Mouse (Mus musculus) heart, adult 18-20 months (tissue): ENCODE data around the gene Arhgap24. TPM values are rescaled to one million over a fixed set of nuclear protein-coding genes. Genes with fewer than 3 reads are reported as not detected.
A peak's percentile ranks its signal among the peaks of the same experiment; 100 is the strongest.

ENCODE experiments used
- DNase-seq, 2 experiments: peaks; one replicate each; pipeline ENCODE4 v3.0.0; 2021 to 2022; ENCODE audit warnings: mixed read lengths in 1 of 2
- total RNA-seq, 2 experiments: library from RNA; stranded (reverse); gene quantifications; 2 replicates each; pipeline ENCODE4 v1.2.3; 2021

The Arhgap24 gene
- total RNA-seq, 2 experiments from 2014 or later = 19.4 to 19.8 TPM

- DNase-seq = no peak
These were observed 97.2 kb downstream of the Arhgap24 start for GRCm38 (mm10) chr5:102578431-102578830.

- no peak for DNase-seq
These were observed 101.7 kb downstream of the Arhgap24 start for GRCm38 (mm10) chr5:102582864-102583410.

DNA sequence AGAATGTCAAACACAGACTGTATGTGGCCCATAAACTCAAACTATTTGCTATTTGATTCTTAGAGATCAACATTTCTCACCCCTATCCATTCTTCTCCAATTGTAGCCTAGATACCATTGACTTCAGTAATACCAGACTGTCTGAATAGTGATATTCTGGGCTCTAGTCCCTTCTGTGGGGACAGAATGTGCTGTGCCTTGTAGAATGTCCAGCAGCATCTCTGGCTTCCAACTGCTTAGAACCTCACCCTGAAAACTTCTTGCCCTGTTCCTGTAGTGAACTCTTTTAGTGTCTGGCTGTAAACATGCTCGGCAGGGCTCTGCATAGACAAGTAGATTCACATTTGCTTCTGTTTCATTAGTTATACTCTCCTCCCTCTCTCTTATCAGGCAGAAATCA, 110.2 kb downstream of the Arhgap24 start:
- DNase-seq = peak in 1 of 2 experiments; percentile 29

DNA sequence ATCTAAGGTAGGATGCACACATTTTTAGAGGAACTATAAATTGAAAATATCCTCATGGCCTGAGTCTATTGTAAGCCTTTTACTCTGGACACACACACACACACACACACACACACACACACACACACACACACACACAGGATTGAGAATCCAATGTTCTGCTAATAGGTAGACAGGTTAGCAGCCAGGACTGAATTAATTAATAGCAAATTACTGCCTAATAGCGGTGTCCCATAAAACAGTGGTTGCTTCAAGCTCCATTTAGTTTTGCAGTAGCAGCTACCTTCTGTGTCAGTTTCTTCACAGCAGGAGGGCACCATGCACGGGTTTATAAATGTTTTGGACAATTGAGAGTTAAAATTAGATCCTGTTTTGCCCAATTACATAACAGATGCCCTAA, 111.9 kb downstream of the Arhgap24 start:
- DNase-seq = no peak

- DNase-seq = no peak
These were observed 117.9 kb downstream of the Arhgap24 start for GRCm38 (mm10) chr5:102599102-102599501.

DNA sequence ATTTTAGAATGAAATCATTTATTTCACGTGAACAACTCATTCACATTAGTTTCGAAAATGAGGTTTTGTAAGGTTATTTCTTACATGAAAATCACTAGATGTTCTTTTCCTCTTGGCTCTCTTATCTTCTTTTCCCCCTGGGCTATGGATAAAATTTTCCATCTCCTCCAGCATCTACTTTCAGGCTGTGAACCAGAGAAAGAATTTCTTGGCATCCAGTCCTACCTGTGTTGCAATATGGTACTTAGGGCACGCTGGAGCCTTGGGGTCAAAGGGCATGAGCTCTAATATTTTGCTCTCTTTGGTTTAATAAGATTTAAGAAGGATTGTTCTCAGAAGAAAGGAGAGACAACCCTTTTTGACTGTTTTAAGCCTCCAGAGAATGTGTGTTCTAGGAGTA, 132.4 kb downstream of the Arhgap24 start:
- peak; percentile 64 to 79 for DNase-seq

GRCm38 (mm10) chr5:102614081-102614480, 132.9 kb downstream of the Arhgap24 start:
- no peak for DNase-seq

- no peak for DNase-seq
These were observed 134.1 kb downstream of the Arhgap24 start for GRCm38 (mm10) chr5:102615249-102615648.

GRCm38 (mm10) chr5:102621036-102621435, 139.8 kb downstream of the Arhgap24 start:
- no peak for DNase-seq

GRCm38 (mm10) chr5:102623807-102624435, 142.7 kb downstream of the Arhgap24 start:
- DNase-seq = peak; percentile 47 to 72

DNA sequence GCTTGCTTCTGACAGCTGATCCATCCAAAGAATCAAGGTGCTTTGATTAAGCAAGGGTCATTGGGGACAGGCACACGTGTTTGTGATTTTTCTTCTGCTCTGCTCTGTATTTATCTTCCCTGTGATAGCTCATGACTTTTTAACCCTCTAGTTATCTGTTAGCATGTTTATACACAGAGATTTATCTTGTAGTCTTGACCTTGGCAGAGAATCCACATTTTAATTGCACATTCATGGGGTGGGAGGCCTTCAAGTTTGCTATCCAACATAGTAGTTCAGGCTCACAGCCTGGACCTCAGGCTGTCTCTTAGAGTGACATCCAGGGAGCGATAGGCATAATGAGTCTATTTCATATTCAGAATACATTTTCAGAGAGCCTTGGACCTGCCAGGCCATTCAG, 145.5 kb downstream of the Arhgap24 start:
- DNase-seq = no peak

GRCm38 (mm10) chr5:102629362-102629771, 148.2 kb downstream of the Arhgap24 start:
- peak; percentile 47 to 68 for DNase-seq

DNA sequence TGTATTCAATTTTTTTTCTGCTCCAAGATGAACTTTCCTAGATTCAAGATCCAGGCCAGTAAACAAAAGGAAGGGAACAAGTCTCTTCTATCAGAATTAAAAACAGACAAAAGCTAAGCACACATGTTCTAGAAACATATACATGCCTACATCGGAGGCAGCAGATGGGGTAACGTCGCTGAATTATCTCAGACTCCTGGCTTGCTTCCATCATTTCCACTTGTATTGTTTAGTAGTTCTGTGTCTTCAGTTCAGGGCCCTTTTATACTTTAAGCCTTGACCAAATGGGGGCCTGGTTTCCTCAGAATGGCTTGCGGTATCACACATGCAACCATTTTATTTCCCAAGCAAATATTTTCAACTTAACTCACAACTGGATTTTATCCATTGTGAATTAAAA, 154.4 kb downstream of the Arhgap24 start:
- DNase-seq = no peak

GRCm38 (mm10) chr5:102639782-102640559, 158.8 kb downstream of the Arhgap24 start:
- no peak for DNase-seq

DNA sequence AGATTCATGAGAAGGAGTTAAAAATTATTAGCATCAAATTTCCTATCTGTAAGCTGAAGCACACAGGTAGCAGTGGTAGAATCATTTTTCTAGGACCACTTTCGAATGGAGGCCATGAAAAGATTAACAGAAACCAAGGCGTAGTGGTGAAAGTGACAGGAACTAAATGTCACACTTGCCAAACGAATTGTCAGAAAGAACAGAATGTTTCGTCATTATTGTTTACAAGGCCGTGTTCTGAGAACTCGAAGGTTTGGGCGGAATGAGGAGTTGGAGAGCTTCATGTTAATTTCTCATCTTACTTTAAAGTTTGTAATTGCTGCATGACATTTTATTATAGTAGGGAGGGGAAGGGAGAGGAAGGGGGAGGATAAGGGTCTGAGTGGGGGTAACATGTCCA, 162.2 kb downstream of the Arhgap24 start:
- no peak for DNase-seq

GRCm38 (mm10) chr5:102643820-102644219, 162.6 kb downstream of the Arhgap24 start:
- DNase-seq = no peak

DNA sequence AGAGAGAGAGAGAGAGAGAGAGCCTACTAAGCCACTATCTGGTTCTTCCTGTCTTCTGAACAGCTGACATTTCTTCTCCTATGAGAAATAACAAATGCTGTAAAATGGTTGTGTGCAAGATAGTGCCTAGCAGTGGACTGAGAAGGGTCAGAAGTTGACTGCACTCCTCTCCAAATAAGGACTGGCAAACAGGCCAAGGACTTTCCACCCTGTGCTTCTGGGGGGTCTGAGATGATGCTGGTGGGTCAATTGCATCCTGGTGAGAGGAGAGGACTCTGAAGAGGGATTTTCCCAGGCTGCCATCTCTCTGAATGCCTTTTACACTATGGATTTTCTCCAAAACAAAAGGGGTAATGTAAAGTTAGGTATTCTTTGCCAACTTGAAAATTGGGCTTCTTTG, 177.9 kb downstream of the Arhgap24 start:
- no peak for DNase-seq

DNA sequence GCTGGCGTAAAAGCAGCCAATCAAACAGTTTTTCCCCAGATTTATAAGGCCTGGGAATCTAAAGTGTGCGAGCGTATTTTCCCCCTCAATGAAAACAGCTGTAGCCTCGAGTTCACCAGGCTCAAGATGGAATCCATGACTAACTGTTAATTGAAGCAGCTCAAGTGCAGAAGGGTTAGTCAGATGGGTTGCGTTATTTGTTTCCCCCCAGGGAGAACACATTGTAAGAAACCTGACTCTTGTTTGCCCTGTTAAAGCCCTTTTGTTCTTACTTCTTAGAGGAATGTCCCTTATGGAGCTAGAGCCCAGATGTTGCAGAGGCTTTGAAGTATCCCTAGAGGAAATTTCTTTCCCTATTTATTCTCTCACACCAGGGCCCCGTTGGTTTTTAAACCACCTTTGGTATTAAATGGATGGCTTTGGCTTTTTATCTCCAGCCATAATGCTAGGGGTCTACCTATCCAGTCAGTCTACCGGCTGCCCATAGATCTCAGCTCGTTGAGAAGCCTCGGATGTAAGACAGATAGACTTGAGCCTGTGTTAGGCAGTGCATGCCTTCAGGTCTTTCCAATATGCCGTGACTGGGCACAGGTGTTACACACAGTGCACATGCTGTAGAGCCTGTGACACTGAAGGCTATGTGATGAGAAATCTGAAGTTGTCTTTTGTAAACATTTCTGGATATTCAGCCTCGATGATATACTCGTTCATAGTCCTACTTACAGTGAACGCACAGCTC, 184.0 kb downstream of the Arhgap24 start:
- DNase-seq = peak in 1 of 2 experiments; percentile 25

DNA sequence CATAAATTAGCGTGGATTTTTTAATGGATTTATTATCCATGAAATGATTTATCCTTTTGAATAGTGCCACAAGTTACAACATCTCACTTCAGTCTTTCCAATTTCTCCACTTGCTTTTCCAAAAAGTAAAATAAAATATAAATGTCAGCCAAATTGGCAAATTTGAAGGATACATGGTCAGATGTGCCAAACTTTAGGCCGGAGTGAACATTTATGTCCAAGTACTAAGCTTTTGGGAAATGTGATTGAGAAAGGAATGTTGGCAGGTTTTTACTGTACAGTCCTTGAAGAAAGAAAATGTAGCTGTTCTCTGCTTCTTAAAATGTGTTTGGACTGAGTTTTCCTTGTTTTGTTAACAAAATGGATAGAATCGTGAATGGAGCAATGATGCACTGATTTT, 185.7 kb downstream of the Arhgap24 start:
- peak; percentile 33 to 54 for DNase-seq

- no peak for DNase-seq
These were observed 186.8 kb downstream of the Arhgap24 start for GRCm38 (mm10) chr5:102667754-102668575.

GRCm38 (mm10) chr5:102670206-102670605, 189.0 kb downstream of the Arhgap24 start:
- DNase-seq = no peak
